Mouse (Mus musculus) kidney, adult 8-10 months (tissue): ENCODE results near the gene Tspyl4.
"Not testable (repeated sequence)": the region's sequence is repeated elsewhere in the genome, so short reads cannot be mapped to it uniquely, and the experiment has no call there.

Source experiments
- DNase-seq, 2 experiments: peaks; one replicate each; pipeline ENCODE4 v3.0.0; 2022

The Tspyl4 gene

DNA sequence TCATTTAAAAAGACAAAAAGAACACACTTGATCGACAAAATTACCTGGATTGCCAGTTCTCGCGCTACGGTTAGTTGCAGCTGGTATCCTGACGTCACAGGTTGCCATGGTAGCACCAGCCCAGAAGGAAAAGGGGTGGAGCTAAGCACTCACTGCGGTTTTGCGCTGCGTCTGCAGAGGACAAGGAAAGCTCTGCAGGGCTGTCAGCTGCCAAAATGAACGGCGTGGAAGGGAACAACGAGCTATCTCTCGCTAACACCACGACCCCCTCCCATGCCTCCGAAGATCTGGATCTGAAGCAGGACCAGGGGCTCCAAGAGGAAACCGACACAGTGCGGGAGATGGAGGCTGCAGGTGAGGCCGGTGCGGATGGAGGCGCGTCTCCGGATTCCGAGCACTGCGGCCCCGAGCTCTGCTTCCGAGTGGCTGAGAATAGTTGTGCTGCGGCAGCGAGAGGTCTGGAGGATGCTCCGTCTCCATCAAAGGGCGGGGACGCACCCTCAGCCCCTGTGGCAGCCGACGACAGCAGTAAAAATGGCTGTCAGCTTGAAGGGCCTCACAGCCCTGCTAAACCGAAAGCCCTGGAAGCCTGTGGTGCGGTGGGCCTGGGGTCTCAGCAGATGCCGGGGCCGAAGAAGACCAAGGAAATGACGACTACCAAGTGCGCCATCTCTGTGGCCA, at the start of gene Tspyl4:
Tspyl4 (plus strand) TSS at position 144 of the 681 bp plus-strand sequence.
- DNase-seq = peak; percentile 91 to 93

GRCm38 (mm10) chr10:34247757-34248156, 49.5 kb upstream of the Tspyl4 start:
- DNase-seq = no peak

- no peak for DNase-seq
Measured at GRCm38 (mm10) chr10:34249594-34249993, 47.6 kb upstream of the Tspyl4 start.

GRCm38 (mm10) chr10:34252833-34253232, 44.4 kb upstream of the Tspyl4 start:
- DNase-seq = not testable (repeated sequence)

DNA sequence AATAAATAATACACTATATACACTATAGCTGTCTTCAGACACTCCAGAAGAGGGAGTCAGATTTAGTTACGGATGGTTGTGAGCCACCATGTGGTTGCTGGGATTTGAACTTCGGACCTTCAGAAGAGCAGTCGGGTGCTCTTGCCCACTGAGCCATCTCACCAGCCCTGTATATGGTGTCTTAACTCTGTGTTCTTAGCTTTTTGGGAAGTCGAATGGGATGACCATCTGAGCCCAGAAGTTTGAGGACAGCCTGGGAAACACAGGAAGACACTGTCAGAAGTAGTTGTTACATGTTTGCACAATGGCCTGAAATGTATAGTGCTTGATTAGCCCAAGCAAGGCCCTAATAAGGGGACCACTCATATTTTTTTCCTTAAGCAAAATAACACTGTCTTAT, 32.1 kb upstream of the Tspyl4 start:
- DNase-seq = no peak

DNA sequence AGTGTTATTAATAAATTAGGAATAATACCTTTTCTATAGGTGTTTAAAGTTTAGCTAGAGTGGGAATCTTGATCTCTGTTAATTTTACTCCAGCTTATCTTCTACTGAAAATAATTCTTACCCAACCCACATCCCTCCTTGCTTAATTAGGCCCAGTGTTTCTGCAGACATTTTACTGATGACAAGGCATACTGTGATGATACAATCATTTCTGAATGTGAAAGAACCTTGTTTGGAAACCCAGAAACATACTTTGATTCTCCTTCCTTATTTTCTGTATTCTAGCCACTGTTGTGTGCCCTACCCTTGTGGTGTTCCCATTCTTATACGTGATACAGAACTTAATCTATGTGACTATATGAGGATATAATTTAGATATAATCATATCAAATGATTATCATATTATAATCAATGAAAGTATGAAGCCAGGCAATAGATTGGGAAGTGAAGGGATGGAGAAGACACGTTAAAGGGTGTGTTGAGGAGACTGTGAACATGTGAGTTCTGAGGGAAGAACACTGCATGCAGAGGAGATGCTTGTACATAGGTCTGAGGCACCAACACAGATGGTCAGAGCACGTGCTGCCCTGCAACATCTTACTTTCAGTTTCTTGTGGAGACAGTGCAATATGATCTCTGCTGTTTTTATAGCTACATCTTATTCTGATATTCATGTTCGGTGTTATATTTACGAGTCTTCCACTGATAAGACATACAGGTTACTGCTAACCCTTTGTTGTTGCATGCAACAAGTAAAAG, 29.8 kb upstream of the Tspyl4 start:
- DNase-seq = no peak

GRCm38 (mm10) chr10:34271681-34272080, 25.6 kb upstream of the Tspyl4 start:
- no peak for DNase-seq

DNA sequence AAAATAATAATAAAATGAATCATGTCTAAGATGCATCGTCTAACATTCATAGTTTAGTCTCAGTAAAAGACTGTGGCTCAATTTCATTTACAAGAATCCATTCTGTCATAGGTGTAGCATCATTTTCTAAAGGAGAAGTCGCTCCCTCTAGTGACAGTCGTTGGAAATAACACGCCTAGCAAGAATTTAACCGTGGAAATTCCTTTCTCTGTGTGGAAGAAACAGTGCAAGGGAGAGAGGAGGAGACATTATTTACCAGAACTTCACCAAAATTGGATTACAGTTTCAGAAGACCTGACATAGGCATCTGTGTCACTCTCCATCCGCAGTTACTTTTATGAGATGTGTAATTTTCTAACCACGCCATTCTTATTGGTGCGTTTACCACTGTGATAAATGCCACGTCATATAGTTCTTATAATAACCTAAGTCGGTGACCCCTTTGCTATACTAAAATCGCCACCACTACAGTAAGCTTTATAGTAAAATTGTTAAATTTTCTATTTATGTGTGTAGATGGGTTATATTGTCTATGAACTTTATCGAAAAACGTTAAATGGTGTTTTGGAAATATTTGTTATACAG, 16.6 kb upstream of the Tspyl4 start:
- peak; percentile 53 to 58 for DNase-seq

DNA sequence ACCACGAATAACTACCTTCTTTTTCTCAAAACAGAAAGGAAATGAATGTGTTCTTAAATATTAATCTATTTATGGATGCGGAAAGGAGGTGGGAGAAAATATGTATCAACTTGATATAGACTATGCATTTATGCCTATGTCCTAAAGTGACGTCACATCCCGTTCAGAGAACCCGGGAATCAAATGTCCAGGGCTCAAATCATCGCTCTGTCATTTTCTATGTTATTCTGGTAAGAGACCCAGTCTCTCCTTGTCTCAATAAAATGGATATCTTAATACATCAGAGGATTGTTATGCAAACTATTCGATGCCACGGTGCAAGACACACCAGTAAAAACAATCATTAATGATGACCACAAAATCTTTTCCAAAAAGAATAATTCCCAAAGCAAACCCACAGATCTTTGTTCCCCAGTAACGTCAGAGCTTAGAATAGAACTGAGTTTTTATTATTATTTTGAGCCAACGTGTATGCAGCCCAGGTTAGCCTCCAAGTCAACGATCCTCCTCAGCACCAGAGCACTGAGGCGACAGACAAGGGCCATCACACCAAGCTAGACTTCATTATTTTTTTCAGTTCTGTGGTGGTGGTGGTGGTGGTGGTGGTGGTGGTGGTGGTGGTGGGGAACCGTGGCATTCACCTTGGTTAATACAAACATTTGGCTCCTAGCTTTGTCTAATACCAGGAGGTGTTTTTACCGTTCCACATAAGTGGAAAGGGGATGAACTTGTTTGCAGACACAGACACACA, 15.9 kb upstream of the Tspyl4 start:
- no peak for DNase-seq

DNA sequence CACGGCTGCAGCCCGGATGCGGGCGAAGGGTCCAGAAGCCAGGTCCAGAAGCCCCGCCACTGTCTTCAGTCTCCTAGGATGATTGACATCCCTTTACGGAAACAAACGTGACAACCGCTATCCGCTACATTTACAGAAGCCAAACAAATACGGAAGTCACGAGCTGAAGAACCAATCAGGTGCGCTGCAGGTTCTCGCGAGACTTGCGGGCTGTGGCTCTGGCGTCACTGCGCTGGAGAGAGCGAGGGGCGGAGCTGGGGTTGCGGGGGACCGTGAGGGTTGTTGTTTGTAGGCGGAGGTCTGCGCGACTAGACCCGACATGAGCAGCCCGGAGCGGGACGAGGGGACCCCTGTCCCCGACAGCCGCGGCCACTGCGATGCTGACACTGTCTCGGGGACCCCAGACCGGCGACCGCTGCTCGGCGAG, 15.3 kb upstream of the Tspyl4 start, which contains the start of gene Tspyl1:
Tspyl1 (plus strand) TSS at position 229 of the 427 bp plus-strand sequence.
- DNase-seq = peak; percentile 97 to 98

GRCm38 (mm10) chr10:34282420-34283238, 14.6 kb upstream of the Tspyl4 start:
- DNase-seq = peak; percentile 63 to 81

GRCm38 (mm10) chr10:34296911-34297298, 337 bp upstream of the Tspyl4 start:
- DNase-seq = no peak

DNA sequence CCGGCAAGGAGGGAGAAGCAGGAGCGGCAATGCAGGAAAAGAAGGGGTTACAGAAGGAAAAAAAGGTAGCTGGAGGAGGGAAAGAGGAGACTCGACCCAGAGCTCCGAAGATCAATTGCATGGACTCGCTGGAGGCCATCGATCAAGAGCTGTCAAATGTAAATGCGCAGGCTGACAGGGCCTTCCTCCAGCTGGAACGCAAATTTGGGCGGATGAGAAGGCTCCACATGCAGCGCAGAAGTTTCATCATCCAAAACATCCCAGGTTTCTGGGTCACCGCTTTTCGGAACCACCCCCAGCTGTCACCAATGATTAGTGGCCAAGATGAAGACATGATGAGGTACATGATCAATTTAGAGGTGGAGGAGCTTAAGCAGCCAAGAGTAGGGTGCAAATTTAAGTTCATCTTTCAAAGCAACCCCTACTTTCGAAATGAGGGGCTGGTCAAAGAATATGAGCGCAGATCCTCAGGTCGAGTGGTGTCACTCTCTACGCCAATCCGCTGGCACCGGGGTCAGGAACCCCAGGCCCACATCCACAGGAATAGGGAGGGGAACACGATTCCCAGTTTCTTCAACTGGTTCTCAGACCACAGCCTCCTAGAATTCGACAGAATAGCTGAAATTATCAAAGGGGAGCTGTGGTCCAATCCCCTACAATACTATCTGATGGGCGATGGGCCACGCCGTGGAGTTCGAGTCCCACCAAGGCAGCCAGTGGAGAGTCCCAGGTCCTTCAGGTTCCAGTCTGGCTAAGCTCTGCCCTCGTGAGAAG, 925 bp downstream of the Tspyl4 start:
- no peak for DNase-seq

- no peak for DNase-seq
Measured at GRCm38 (mm10) chr10:34300368-34300767, 3.1 kb downstream of the Tspyl4 start.

DNA sequence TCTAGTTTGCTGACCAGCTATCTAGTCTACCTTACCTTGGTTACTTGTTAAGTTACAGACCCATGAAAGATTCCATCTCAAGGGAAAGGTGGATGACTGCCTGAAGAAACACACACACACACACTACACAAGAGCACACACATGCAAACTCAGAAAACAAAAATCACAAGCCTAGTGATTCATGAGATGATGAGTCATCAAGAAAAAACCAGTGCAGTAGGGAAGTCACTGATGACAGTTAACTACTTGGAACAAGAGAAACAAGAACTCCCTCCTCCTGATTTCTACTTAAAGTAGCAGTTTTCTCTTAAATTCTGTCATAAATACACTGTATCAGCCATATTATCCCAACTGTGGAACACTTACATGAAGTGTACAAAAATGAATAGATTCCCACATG, 9.8 kb downstream of the Tspyl4 start:
- no peak for DNase-seq

GRCm38 (mm10) chr10:34309915-34310685, 12.9 kb downstream of the Tspyl4 start:
- DNase-seq = no peak

DNA sequence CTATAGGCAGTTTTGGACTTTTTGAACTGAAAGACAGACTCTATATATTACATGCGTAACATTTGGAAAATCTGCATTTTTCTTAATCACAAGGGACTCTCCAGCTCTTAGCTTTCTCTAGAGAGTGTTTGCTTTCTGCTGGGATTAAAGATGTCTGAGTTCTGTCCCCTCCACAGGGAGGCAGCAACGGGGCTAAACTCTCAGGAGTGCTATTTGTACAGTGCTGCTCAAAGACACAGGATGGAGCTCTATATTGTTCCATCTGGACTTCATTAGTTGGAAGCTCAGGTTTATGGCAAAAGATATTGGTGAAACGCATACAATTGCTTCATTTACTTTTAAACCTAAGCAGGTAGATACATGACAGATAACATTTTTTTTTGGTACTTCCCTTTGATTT, 15.3 kb downstream of the Tspyl4 start:
- DNase-seq = no peak

GRCm38 (mm10) chr10:34316571-34317216, 19.5 kb downstream of the Tspyl4 start:
- no peak for DNase-seq

GRCm38 (mm10) chr10:34317217-34317606, 20.0 kb downstream of the Tspyl4 start:
- no peak for DNase-seq

- DNase-seq = no peak
Measured at GRCm38 (mm10) chr10:34320809-34321208, 23.6 kb downstream of the Tspyl4 start.
